ENCODE assay signal across 15 mouse cellular contexts in genomic region chr12:101851846-101852564, GRCm38 (mm10). TPM values are rescaled to one million over a fixed set of nuclear protein-coding genes. Genes with fewer than 3 reads are reported as not detected.
DNase-seq lines count a peak whose midpoint lies in the region; ATAC-seq and TF ChIP-seq lines count a peak whose summit lies in the region.
"Had no signal": no experiment of that assay in that cellular context is flagged by ENCODE, and none has a peak within 500 bp of the region (broad histone marks: within the 10 kb centered on the region; RNA-seq: fewer than 3 reads in every experiment).

No protein-coding gene starts in this region.

- H3K79me2 ChIP-seq in heart, adult 2 months (replicated peaks; ENCODE audit: control insufficient read depth, insufficient read depth, low read length), result no peaks in the 10 kb centered on the region; the same call in 1 of the 2 replicates

- ATAC-seq in heart, embryonic 14.5 days (ENCODE audit: insufficient number of reproducible peaks, insufficient read depth, low FRiP score, low read depth), result peak; percentile 50; the same call in 1 of the 2 replicates
- peak; percentile 31; the same call in 1 of the 2 replicates for ATAC-seq in lung, embryonic 15.5 days (ENCODE audit: borderline replicate concordance, extremely low read depth, low FRiP score, low TSS enrichment)
- ATAC-seq in hindbrain, embryonic 11.5 days (ENCODE audit: low FRiP score), result no peak
- ATAC-seq: inflammation-experienced regulatory T-cells, adult 6 months; midbrain, embryonic 16.5 days had no signal

- intact Hi-C loops in heart, adult 2 months (cut with DNase I), result no loop called here

- peak overlapping the region; percentile 49 to 64; a peak in 3 of 4 replicates for H3K27ac ChIP-seq in heart, embryonic 14.5 days (replicated peaks in 1 of 2; ENCODE audit: control insufficient read depth in 1 of 2, insufficient read depth in 1 of 2, low read depth in 2 of 2, low read length in 2 of 2)
- H3K27ac ChIP-seq in heart, adult 2 months, result no peak overlapping the region
- 0 out of 2 replicates have a peak overlapping the region, but pooled peaks have one; percentile 10 for H3K27ac ChIP-seq in lung, embryonic 15.5 days
- H3K27ac ChIP-seq in hindbrain, embryonic 11.5 days (ENCODE audit: low read depth, low read length), result no peak overlapping the region
- H3K27ac ChIP-seq: limb, embryonic 13.5 days had no signal

- TF ChIP-seq EP300 in heart, adult 2 months (IDR thresholded peaks at IDR 0.05; ENCODE audit: insufficient read depth, low read depth, low read length), result no peak

- no peaks in the 10 kb centered on the region for H3K9me3 ChIP-seq in heart, embryonic 14.5 days (ENCODE audit: control insufficient read depth, low read length)
- no peaks in the 10 kb centered on the region for H3K9me3 ChIP-seq in lung, embryonic 15.5 days
- H3K9me3 ChIP-seq in hindbrain, embryonic 11.5 days (ENCODE audit: control insufficient read depth, low read length), result no peaks in the 10 kb centered on the region
- H3K9me3 ChIP-seq: limb, embryonic 13.5 days had no signal

- H3K9ac ChIP-seq in heart, embryonic 14.5 days (ENCODE audit: low read length), result peak overlapping the region; percentile 21; the same call in 1 of the 2 replicates
- no peak overlapping the region for H3K9ac ChIP-seq in heart, adult 2 months (ENCODE audit: low read depth, low read length)
- no peak overlapping the region for H3K9ac ChIP-seq in lung, embryonic 15.5 days
- no peak overlapping the region for H3K9ac ChIP-seq in hindbrain, embryonic 11.5 days (ENCODE audit: low read depth, low read length)
- H3K9ac ChIP-seq: limb, embryonic 13.5 days had no signal

- WGBS in heart, embryonic 14.5 days, result 54% methylated on average over 7 of the region's 7 CpGs
- 66% methylated on average over 7 of the region's 7 CpGs for WGBS in heart, adult 2 months
- WGBS in lung, embryonic 15.5 days, result 69% methylated on average over 7 of the region's 7 CpGs
- 92% methylated on average over 7 of the region's 7 CpGs for WGBS in hindbrain, embryonic 11.5 days

- H3K4me2 ChIP-seq in heart, embryonic 14.5 days (ENCODE audit: low read length), result peak overlapping the region; percentile 16
- no peak overlapping the region for H3K4me2 ChIP-seq in lung, embryonic 15.5 days
- no peak overlapping the region for H3K4me2 ChIP-seq in hindbrain, embryonic 11.5 days (replicated peaks; ENCODE audit: low read depth, low read length)
- H3K4me2 ChIP-seq: limb, embryonic 13.5 days had no signal

- H3K27me3 ChIP-seq in heart, embryonic 14.5 days (ENCODE audit: control insufficient read depth, insufficient read depth, low read length), result no peaks in the 10 kb centered on the region
- no peaks in the 10 kb centered on the region for H3K27me3 ChIP-seq in heart, adult 2 months (ENCODE audit: control insufficient read depth, insufficient read depth, low read length)
- H3K27me3 ChIP-seq in lung, embryonic 15.5 days, result no peaks in the 10 kb centered on the region
- H3K27me3 ChIP-seq in hindbrain, embryonic 11.5 days (ENCODE audit: control insufficient read depth, insufficient read depth, low read length), result no peaks in the 10 kb centered on the region
- H3K27me3 ChIP-seq: limb, embryonic 13.5 days had no signal

- TF ChIP-seq POLR2A in heart, adult 2 months (IDR thresholded peaks at IDR 0.05; ENCODE audit: insufficient read depth, low read depth, low read length), result no peak

- peaks cover 6 to 17% of the 10 kb centered on the region in 2 experiments for H3K4me1 ChIP-seq in heart, embryonic 14.5 days (ENCODE audit: control insufficient read depth in 2 of 2, insufficient read depth in 2 of 2, low read length in 2 of 2)
- H3K4me1 ChIP-seq in heart, adult 2 months (ENCODE audit: control insufficient read depth, insufficient read depth, low read length), result peaks cover 1% of the 10 kb centered on the region
- 0 out of 2 replicates have a peak, but pooled peaks cover 11% of the 10 kb centered on the region for H3K4me1 ChIP-seq in lung, embryonic 15.5 days
- no peaks in the 10 kb centered on the region for H3K4me1 ChIP-seq in hindbrain, embryonic 11.5 days (replicated peaks; ENCODE audit: control insufficient read depth, insufficient read depth, low read length)

- no peak for DNase-seq in heart, adult 2 months
- DNase-seq in lung, postnatal 25 days (ENCODE audit: low spot score), result no peak
- DNase-seq in adipocyte (ENCODE audit: low spot score), result peak; percentile 40
- peak; percentile 26 for DNase-seq in skeletal muscle tissue, adult 2 months (ENCODE audit: low read depth, low spot score)
- DNase-seq in hindbrain, embryonic 11.5 days (ENCODE audit: low spot score), result no peak
- DNase-seq in spleen, postnatal 36 days (ENCODE audit: low spot score in 2 of 2), result no peak
- DNase-seq: cerebellum, postnatal 36 days; lung, postnatal 36 days; right cerebral cortex, postnatal 25 days had no signal

- TF ChIP-seq CTCF in heart, adult 2 months (IDR thresholded peaks at IDR 0.05), result no peak

- H3K4me3 ChIP-seq in heart, embryonic 14.5 days (ENCODE audit: control insufficient read depth in 1 of 2, insufficient read depth in 1 of 2, low read depth in 1 of 2, low read length in 2 of 2), result no peak overlapping the region
- no peak overlapping the region for H3K4me3 ChIP-seq in heart, adult 2 months
- no peak overlapping the region for H3K4me3 ChIP-seq in lung, embryonic 15.5 days
- H3K4me3 ChIP-seq in hindbrain, embryonic 11.5 days (ENCODE audit: low read depth, low read length), result no peak overlapping the region
- H3K4me3 ChIP-seq: limb, embryonic 13.5 days had no signal

- H3K36me3 ChIP-seq in heart, embryonic 14.5 days (ENCODE audit: control insufficient read depth, insufficient read depth, low read length), result peaks cover 5% of the 10 kb centered on the region; the same call in 1 of the 2 replicates
- H3K36me3 ChIP-seq in heart, adult 2 months (ENCODE audit: control insufficient read depth, insufficient read depth, low read length), result peaks cover 13% of the 10 kb centered on the region
- 0 out of 2 replicates have a peak, but pooled peaks cover 7% of the 10 kb centered on the region for H3K36me3 ChIP-seq in lung, embryonic 15.5 days
- H3K36me3 ChIP-seq in hindbrain, embryonic 11.5 days (ENCODE audit: control insufficient read depth, insufficient read depth, low read length), result no peaks in the 10 kb centered on the region

RNA-seq across cellular contexts. Expression of gene Fbln5, which starts 33.1 kb away (rescaled TPM):
- 108 and 152 TPM in 2 replicates for polyA plus RNA-seq in heart, embryonic 14.5 days (2014; fragmentation: Nextera tagmentation; extraction: Ambion mirVana)
- 10 to 100 TPM; 23.4 to 26.9 TPM for total RNA-seq in heart, adult 2 months (2021)
- polyA plus RNA-seq in heart, adult 2 months (2012; rRNA removed), result 40.4 and 60.4 TPM in 2 replicates
- 142 and 153 TPM in 2 replicates for polyA plus RNA-seq in lung, embryonic 15.5 days (2015; fragmentation: Nextera tagmentation; extraction: Ambion mirVana)
- 11.9 and 15.7 TPM in 2 replicates for polyA plus RNA-seq in hindbrain, embryonic 11.5 days (2014; fragmentation: Nextera tagmentation; extraction: Ambion mirVana)
- total RNA-seq: neutrophil, adult 5-6 weeks had no signal
- polyA plus RNA-seq: inflammation-experienced regulatory T-cells, adult 6 months had no signal

Comparison
In these comparisons a context has a peak if more than half of its experiments do, and no peak if none do; other contexts are left out.
1. H3K27ac ChIP-seq: peak in heart, embryonic 14.5 days (2 of 2) and lung, embryonic 15.5 days (single experiment); none in heart, adult 2 months (single experiment) and hindbrain, embryonic 11.5 days (single experiment).
2. DNase-seq: peak in adipocyte (single experiment) and skeletal muscle tissue, adult 2 months (single experiment); none in heart, adult 2 months (0 of 2), lung, postnatal 25 days (single experiment), hindbrain, embryonic 11.5 days (single experiment) and spleen, postnatal 36 days (0 of 2).